Mouse (Mus musculus) liver, adult 2 months (tissue): ENCODE measurements around the gene Cep295nl. TPM values are rescaled to one million over a fixed set of nuclear protein-coding genes. Genes with fewer than 3 reads are reported as not detected.

Experiments used
- DNase-seq: peaks from one replicate; pipeline ENCODE4 v3.0.0-alpha.2; 2011; ENCODE audit warnings: low read depth, low spot score; ENCODE audit errors: extremely low read depth
- H3K27ac ChIP-seq: fragments of 200-500 bp; replicated peaks from 2 replicates; pipeline ENCODE4 v1.5.1; 2012; ENCODE audit warnings: low read depth, mild to moderate bottlenecking, control low read depth, inconsistent platforms, low read length; ENCODE audit not compliant: insufficient read depth
- H3K27me3 ChIP-seq: fragments of 200-500 bp; 2 replicates; pipeline ENCODE4 v1.6.1; 2012; ENCODE audit warnings: mild to moderate bottlenecking, moderate library complexity, low read length, inconsistent platforms; ENCODE audit not compliant: control insufficient read depth, insufficient read depth
- H3K36me3 ChIP-seq: fragments of 200-500 bp; 2 replicates; pipeline ENCODE4 v1.6.1; 2012; ENCODE audit warnings: low read length, inconsistent platforms; ENCODE audit not compliant: control insufficient read depth, insufficient read depth
- H3K4me1 ChIP-seq: fragments of 200-500 bp; 2 replicates; pipeline ENCODE4 v1.6.1; 2011; ENCODE audit warnings: low read length; ENCODE audit not compliant: control insufficient read depth, insufficient read depth
- H3K4me3 ChIP-seq: fragments of 200-500 bp; 2 replicates; pipeline ENCODE4 v1.5.1; 2011; ENCODE audit warnings: low read depth, mild to moderate bottlenecking, control low read depth, low read length, moderate library complexity; ENCODE audit not compliant: insufficient read depth
- H3K79me2 ChIP-seq: fragments of 200-500 bp; 2 replicates; pipeline ENCODE4 v1.6.1; 2012; ENCODE audit warnings: inconsistent platforms, mild to moderate bottlenecking, low read length, moderate library complexity; ENCODE audit not compliant: control insufficient read depth, insufficient read depth
- H3K9ac ChIP-seq: fragments of 200-500 bp; 2 replicates; pipeline ENCODE4 v1.6.1; 2012; ENCODE audit warnings: low read depth, mild to moderate bottlenecking, control low read depth, inconsistent platforms, low read length
- CTCF ChIP-seq: fragments of 200-500 bp; IDR thresholded peaks from 2 replicates; pipeline ENCODE4 v1.5.1; 2011; ENCODE audit warnings: low read depth, low read length, control low read depth
- POLR2A ChIP-seq: fragments of 200-500 bp; IDR thresholded peaks from 2 replicates; pipeline ENCODE4 v1.6.1; 2011; ENCODE audit warnings: low read length, control low read depth; ENCODE audit not compliant: insufficient read depth; ENCODE audit errors: extremely low read depth
- WGBS: fragments of 180-500 bp; shearing (Covaris S2); methylation state at CpG from one replicate; pipeline ENCODE4 v1.1.7; 2018; 5-methylcytosine and 5-hydroxymethylcytosine counted together
- polyA plus RNA-seq: library from polyadenylated mRNA; depleted of rRNA; stranded (reverse); fragments of >200 nt; gene quantifications from 2 replicates; pipeline ENCODE4 v1.2.3, GENCODE M21; 2012; rRNA removed
- total RNA-seq: library from RNA; depleted of rRNA; stranded (reverse); fragments of >200 nt; gene quantifications from 2 replicates; pipeline ENCODE4 v1.2.3, GENCODE M21; 2014; rRNA removed

Cep295nl gene
- total and polyA plus RNA-seq, 2 experiments: not detected

GRCm38 (mm10) chr11:118287573-118287972 lies 54.7 kb downstream of the Cep295nl start:
- H3K79me2 ChIP-seq: peaks cover 12% of the 10 kb centered on the region; the same call in 1 of the 2 replicates
- H3K4me1 ChIP-seq: peaks cover 9% of the 10 kb centered on the region
- H3K4me3 ChIP-seq: no peak overlapping the region
- no peak overlapping the region for H3K27ac ChIP-seq
- no peak for DNase-seq
- 88% methylated on average over 9 of the region's 9 CpGs for WGBS
- no peak for TF ChIP-seq POLR2A
- TF ChIP-seq CTCF: no peak
- H3K36me3 ChIP-seq: peaks cover 21% of the 10 kb centered on the region; the same call in 1 of the 2 replicates
- H3K27me3 ChIP-seq: no peaks in the 10 kb centered on the region
- no peak overlapping the region for H3K9ac ChIP-seq

- Histone ChIP-seq H3K27me3 (no peaks in the 10 kb centered on the region), H3K4me1 (peaks cover 9% of the 10 kb centered on the region), H3K79me2 (peaks cover 12% of the 10 kb centered on the region; the same call in 1 of the 2 replicates), H3K9ac (no peak overlapping the region), H3K36me3 (peaks cover 21% of the 10 kb centered on the region; the same call in 1 of the 2 replicates), H3K4me3 (no peak overlapping the region), H3K27ac (no peak overlapping the region)
- DNase-seq: no peak
- WGBS: 91% methylated on average over 9 of the region's 9 CpGs
- no peak for TF ChIP-seq POLR2A
These were observed 55.9 kb downstream of the Cep295nl start for GRCm38 (mm10) chr11:118286434-118286833.

DNA sequence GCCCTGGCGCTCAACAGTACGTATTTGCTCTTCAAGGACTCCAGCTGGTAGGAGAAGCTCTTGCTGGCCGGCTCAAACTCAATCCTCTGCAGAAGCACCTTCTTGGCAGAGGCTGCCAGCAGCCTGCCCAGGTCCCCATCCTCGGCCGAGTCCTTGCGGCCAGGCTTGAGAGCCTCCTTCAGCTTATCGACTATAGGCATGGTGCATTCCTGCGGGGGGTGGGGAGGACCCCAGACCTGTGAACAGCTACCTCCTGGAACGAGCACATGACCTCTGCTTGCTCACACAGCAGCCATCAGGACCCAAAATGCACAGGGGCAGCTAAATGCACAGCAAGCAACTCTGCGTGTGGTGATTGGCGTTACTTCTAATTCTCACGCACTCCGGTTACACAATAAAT lies 56.5 kb downstream of the Cep295nl start:
- H3K4me1 ChIP-seq: peaks cover 9% of the 10 kb centered on the region
- DNase-seq: no peak
- peaks cover 21% of the 10 kb centered on the region; the same call in 1 of the 2 replicates for H3K36me3 ChIP-seq
- peaks cover 12% of the 10 kb centered on the region; the same call in 1 of the 2 replicates for H3K79me2 ChIP-seq
- TF ChIP-seq CTCF (no peak), POLR2A (no peak)
- H3K27me3 ChIP-seq: no peaks in the 10 kb centered on the region
- H3K9ac ChIP-seq: no peak overlapping the region
- WGBS: 93% methylated on average over 13 of the region's 13 CpGs
- no peak overlapping the region for H3K27ac ChIP-seq
- no peak overlapping the region for H3K4me3 ChIP-seq

Other genes with a start within 250 kb of the Cep295nl start
- gene Dnah17, start 211.9 kb downstream of the Cep295nl start, total RNA-seq: under 0.01 TPM in 2 replicates
- under 0.01 TPM in 2 replicates for gene Dnah17, start 211.9 kb downstream of the Cep295nl start, polyA plus RNA-seq
- gene Cyth1, start 93.9 kb downstream of the Cep295nl start, total RNA-seq: 26.8 and 32.4 TPM in 2 replicates
- gene Cyth1, start 93.9 kb downstream of the Cep295nl start, polyA plus RNA-seq: 13.9 and 14.7 TPM in 2 replicates
- gene Usp36, start 52.3 kb downstream of the Cep295nl start, total RNA-seq: 2.7 and 4.0 TPM in 2 replicates
- 7.5 and 12.3 TPM in 2 replicates for gene Usp36, start 52.3 kb downstream of the Cep295nl start, polyA plus RNA-seq
- gene Timp2, start 13.2 kb upstream of the Cep295nl start, total RNA-seq: 2.6 and 4.6 TPM in 2 replicates
- gene Timp2, start 13.2 kb upstream of the Cep295nl start, polyA plus RNA-seq: 7.7 and 7.9 TPM in 2 replicates
- 20.2 and 23.9 TPM in 2 replicates for gene Lgals3bp, start 59.6 kb upstream of the Cep295nl start, total RNA-seq
- 136 and 216 TPM in 2 replicates for gene Lgals3bp, start 59.6 kb upstream of the Cep295nl start, polyA plus RNA-seq
- 11.4 and 16.4 TPM in 2 replicates for gene Cant1, start 76.6 kb upstream of the Cep295nl start, total RNA-seq
- gene Cant1, start 76.6 kb upstream of the Cep295nl start, polyA plus RNA-seq: 23.0 and 25.7 TPM in 2 replicates
- gene C1qtnf1, start 85.7 kb upstream of the Cep295nl start, total RNA-seq: 6.6 and 9.9 TPM in 2 replicates
- gene C1qtnf1, start 85.7 kb upstream of the Cep295nl start, polyA plus RNA-seq: 8.1 and 9.2 TPM in 2 replicates
- gene Engase, start 134.3 kb upstream of the Cep295nl start, total RNA-seq: 3.0 and 3.6 TPM in 2 replicates
- gene Engase, start 134.3 kb upstream of the Cep295nl start, polyA plus RNA-seq: 8.1 and 8.3 TPM in 2 replicates